Mouse (Mus musculus): ENCODE results near the gene Mecom. TPM values are rescaled to one million over a fixed set of nuclear protein-coding genes. Genes with fewer than 3 reads are reported as not detected.

Mecom gene
- total RNA-seq (2023): not detected

DNA sequence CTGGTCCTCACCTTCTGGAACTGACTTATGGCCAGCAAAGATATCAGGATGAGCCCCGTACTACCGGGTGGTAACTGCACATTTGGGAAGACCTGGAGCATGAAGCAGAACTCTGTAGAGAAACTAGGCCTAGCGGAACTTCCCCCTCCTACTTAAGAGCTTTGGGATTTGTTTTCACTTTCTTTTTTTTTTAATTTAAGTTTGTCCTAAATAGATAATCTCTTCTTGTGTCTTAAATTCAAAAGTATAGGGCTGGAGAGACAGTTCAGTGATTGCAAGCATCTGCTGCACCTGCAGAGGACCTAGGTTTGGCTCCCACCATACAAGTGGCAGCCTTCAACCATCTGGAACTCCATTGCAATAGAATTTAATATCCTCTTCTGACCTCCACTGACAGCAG, at the start of gene Mecom:
Gene Mecom, minus strand, starts transcription at position 101 of the 400 bp plus-strand sequence.

Other genes with a start within 250 kb of the Mecom start
- 1 to 10 TPM in 1 of 2 experiments, under 1 TPM in 1; 0.35 to 1.1 TPM for gene Actrt3, start 51.9 kb upstream of the Mecom start, total RNA-seq (2023)
- gene Mynn, start 54.1 kb upstream of the Mecom start, total RNA-seq (2023): 10 to 100 TPM; 65.8 to 79.6 TPM
- not detected for gene Lrriq4, start 96.5 kb upstream of the Mecom start, total RNA-seq (2023)
- not detected for gene Lrrc34, start 99.9 kb upstream of the Mecom start, total RNA-seq (2023)
- not detected for gene Lrrc31, start 151.8 kb upstream of the Mecom start, total RNA-seq (2023)
- not detected for gene Samd7, start 198.3 kb upstream of the Mecom start, total RNA-seq (2023)
- gene Sec62, start 244.9 kb upstream of the Mecom start, total RNA-seq (2023): 10 to 100 TPM; 67.7 to 74.0 TPM

Measured in B cell, adult 67 days (primary cell).